Mouse (Mus musculus) kidney, postnatal 25 days (tissue): ENCODE results near the gene Ssxa1.
A peak's percentile ranks its signal among the peaks of the same experiment; 100 is the strongest.
"Not testable (repeated sequence)": the region's sequence is repeated elsewhere in the genome, so short reads cannot be mapped to it uniquely, and the experiment has no call there.

Experiments used
- DNase-seq, 2 experiments: peaks; one replicate each; pipeline ENCODE4 v3.0.0; 2021; ENCODE audit warnings: mixed read lengths in 2 of 2

Gene Ssxa1

GRCm38 (mm10) chrX:21115520-21115919 is at the start of gene Ssxa1:
TSS of gene Ssxa1 (plus strand) at chrX:21115820.
- no peak for DNase-seq

GRCm38 (mm10) chrX:21068106-21068505 is 47.5 kb upstream of the Ssxa1 start, which contains the start of gene Spaca5:
TSS of gene Spaca5 (plus strand) at chrX:21068406.
- DNase-seq: no peak

GRCm38 (mm10) chrX:21088645-21088982 is 27.0 kb upstream of the Ssxa1 start:
- DNase-seq: no peak

GRCm38 (mm10) chrX:21088983-21089866 is 26.4 kb upstream of the Ssxa1 start, which contains the start of gene Zfp300:
TSS of gene Zfp300 (minus strand) at chrX:21089527.
- peak; percentile 71 to 81 for DNase-seq

GRCm38 (mm10) chrX:21089867-21090239 is 25.8 kb upstream of the Ssxa1 start:
- DNase-seq: no peak

- not testable (repeated sequence) for DNase-seq
Observed at GRCm38 (mm10) chrX:21146675-21147074, 31.1 kb downstream of the Ssxa1 start.
